Mouse (Mus musculus) gastrocnemius, postnatal 10 days (tissue): ENCODE measurements around the gene Acvr1. TPM values are rescaled to one million over a fixed set of nuclear protein-coding genes. Genes with fewer than 3 reads are reported as not detected.

Experiments
- DNase-seq: peaks from one replicate; pipeline ENCODE4 v3.0.0; 2021; ENCODE audit warnings: mixed read lengths
- total RNA-seq, 2 experiments: library from RNA; stranded (reverse); gene quantifications; 2 replicates each; pipeline ENCODE4 v1.2.3; 2021

Acvr1 gene
- total RNA-seq, 2 experiments from 2014 or later, result 23.6 to 31.1 TPM

GRCm38 (mm10) chr2:58408926-58409634, 157.9 kb downstream of the Acvr1 start:
- no peak for DNase-seq

GRCm38 (mm10) chr2:58403481-58403880, 163.5 kb downstream of the Acvr1 start:
- no peak for DNase-seq

- no peak for DNase-seq
Observed at GRCm38 (mm10) chr2:58388601-58389000, 178.4 kb downstream of the Acvr1 start.

- peak; percentile 26 for DNase-seq
Observed at GRCm38 (mm10) chr2:58380020-58380419, 186.9 kb downstream of the Acvr1 start.

GRCm38 (mm10) chr2:58379475-58379874, 187.5 kb downstream of the Acvr1 start:
- no peak for DNase-seq

GRCm38 (mm10) chr2:58377417-58378130, 189.4 kb downstream of the Acvr1 start:
- no peak for DNase-seq

GRCm38 (mm10) chr2:58366196-58366595, 200.8 kb downstream of the Acvr1 start:
- no peak for DNase-seq

- DNase-seq, result no peak
Observed at GRCm38 (mm10) chr2:58361361-58362046, 205.5 kb downstream of the Acvr1 start.

GRCm38 (mm10) chr2:58358132-58358460, 208.9 kb downstream of the Acvr1 start:
- DNase-seq, result no peak

- DNase-seq, result peak; percentile 51
Observed at GRCm38 (mm10) chr2:58357414-58358131, 209.4 kb downstream of the Acvr1 start, which contains the start of gene Acvr1c. Gene Acvr1c, minus strand, starts transcription at chr2:58357895.

GRCm38 (mm10) chr2:58357068-58357413, 209.9 kb downstream of the Acvr1 start:
- no peak for DNase-seq

- DNase-seq, result no peak
Observed at GRCm38 (mm10) chr2:58354389-58354788, 212.6 kb downstream of the Acvr1 start.

- no peak for DNase-seq
Observed at GRCm38 (mm10) chr2:58352846-58353245, 214.1 kb downstream of the Acvr1 start.

- DNase-seq, result no peak
Observed at GRCm38 (mm10) chr2:58350657-58351056, 216.3 kb downstream of the Acvr1 start.

Other genes with a start within 250 kb of the Acvr1 start
- under 1 TPM; 0.54 to 0.70 TPM for gene Acvr1c, start 209.3 kb downstream of the Acvr1 start, total RNA-seq
- not detected for gene Gm17409, start 97.0 kb downstream of the Acvr1 start, total RNA-seq
- 1 to 10 TPM; 1.8 to 3.3 TPM for gene Upp2, start 141 bp upstream of the Acvr1 start, total RNA-seq